Mouse (Mus musculus): ENCODE results near the gene Ikzf2. TPM values are rescaled to one million over a fixed set of nuclear protein-coding genes. Genes with fewer than 3 reads are reported as not detected.

Gene Ikzf2
- polyA plus RNA-seq, 1 experiment from 2014 or later, result 5.4 TPM

DNA sequence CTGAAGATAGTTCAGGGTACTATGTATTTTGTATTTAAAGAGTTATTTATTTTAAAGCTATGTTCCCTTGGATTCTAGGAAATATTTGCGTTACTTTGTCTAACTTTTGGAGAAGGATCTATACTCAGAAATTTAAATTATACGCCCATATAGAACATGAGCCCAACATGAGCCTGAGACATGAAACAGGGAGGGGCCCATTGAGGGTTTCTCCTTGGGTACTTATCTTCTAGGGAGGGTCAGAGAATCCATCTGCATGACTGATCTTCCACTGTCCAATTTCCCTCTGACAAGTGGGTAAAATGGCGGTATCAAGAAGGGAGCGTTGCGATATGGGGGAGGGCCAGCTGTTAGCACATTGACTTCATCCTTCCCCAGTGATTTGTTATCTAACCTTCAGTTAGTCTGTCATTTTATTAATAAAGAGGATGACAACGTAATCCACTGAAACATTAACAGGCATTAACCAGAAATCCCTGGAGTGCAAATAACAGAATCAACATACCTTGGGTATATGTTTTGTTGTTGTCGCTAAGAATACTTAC lies 180.4 kb downstream of the Ikzf2 start:
- Histone ChIP-seq H3K27me3 (no peaks in the 10 kb centered on the region), H3K27ac (replicated peaks) (no peak overlapping the region), H3K9ac (no peak overlapping the region), H3K4me2 (replicated peaks) (no peak overlapping the region), H3K36me3 (no peaks in the 10 kb centered on the region), H3K4me1 (no peaks in the 10 kb centered on the region), H3K4me3 (replicated peaks) (no peak overlapping the region), H3K9me3 (replicated peaks) (no peaks in the 10 kb centered on the region)
- no peak for ATAC-seq (ENCODE audit: insufficient number of reproducible peaks, low FRiP score, low TSS enrichment, low read depth)
- WGBS, result 92% methylated on average over 7 of the region's 7 CpGs

GRCm38 (mm10) chr1:69506011-69506410 lies 181.0 kb downstream of the Ikzf2 start:
- Histone ChIP-seq H3K27me3 (no peaks in the 10 kb centered on the region), H3K4me1 (no peaks in the 10 kb centered on the region), H3K9ac (no peak overlapping the region), H3K4me2 (replicated peaks) (no peak overlapping the region), H3K36me3 (no peaks in the 10 kb centered on the region), H3K4me3 (replicated peaks) (no peak overlapping the region), H3K27ac (replicated peaks) (no peak overlapping the region), H3K9me3 (replicated peaks) (no peaks in the 10 kb centered on the region)
- WGBS, result 89% methylated on average over 6 of the region's 6 CpGs
- no peak for ATAC-seq (ENCODE audit: insufficient number of reproducible peaks, low FRiP score, low TSS enrichment, low read depth)

- H3K27me3 ChIP-seq, result no peaks in the 10 kb centered on the region
- H3K4me2 ChIP-seq (replicated peaks), result no peak overlapping the region
- H3K36me3 ChIP-seq, result no peaks in the 10 kb centered on the region
- H3K9me3 ChIP-seq (replicated peaks), result no peaks in the 10 kb centered on the region
- ATAC-seq (ENCODE audit: insufficient number of reproducible peaks, low FRiP score, low TSS enrichment, low read depth), result no peak
- 74% methylated on average over 3 of the region's 3 CpGs for WGBS
- H3K9ac ChIP-seq, result no peak overlapping the region
- no peak overlapping the region for H3K4me3 ChIP-seq (replicated peaks)
- H3K27ac ChIP-seq (replicated peaks), result no peak overlapping the region
- no peaks in the 10 kb centered on the region for H3K4me1 ChIP-seq
These were observed 186.7 kb downstream of the Ikzf2 start for GRCm38 (mm10) chr1:69500388-69500787.

DNA sequence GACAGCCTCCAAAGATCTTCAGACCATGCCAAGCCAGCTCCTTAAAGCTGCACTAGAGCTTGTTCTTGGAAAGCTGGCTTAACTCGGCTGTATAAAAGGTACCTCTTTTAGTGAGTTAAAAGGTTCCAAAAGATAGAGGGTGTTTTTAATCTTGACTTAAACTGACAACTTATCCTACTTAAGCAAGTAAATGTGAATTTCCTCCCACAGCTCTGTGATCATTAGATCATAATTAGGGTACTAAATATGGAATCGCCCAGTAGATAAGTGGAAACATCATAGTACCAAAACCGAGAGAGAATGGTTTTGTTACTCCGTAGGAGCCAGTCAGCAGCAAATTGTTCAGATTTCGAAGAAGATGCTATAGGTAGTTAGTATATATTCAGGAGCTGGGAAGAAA lies 187.4 kb downstream of the Ikzf2 start:
- no peak overlapping the region for H3K9ac ChIP-seq
- 72% methylated on average over 5 of the region's 5 CpGs for WGBS
- no peak for ATAC-seq (ENCODE audit: insufficient number of reproducible peaks, low FRiP score, low TSS enrichment, low read depth)
- H3K4me3 ChIP-seq (replicated peaks), result no peak overlapping the region
- H3K27ac ChIP-seq (replicated peaks), result no peak overlapping the region
- H3K4me2 ChIP-seq (replicated peaks), result no peak overlapping the region
- H3K36me3 ChIP-seq, result no peaks in the 10 kb centered on the region
- no peaks in the 10 kb centered on the region for H3K27me3 ChIP-seq
- H3K9me3 ChIP-seq (replicated peaks), result no peaks in the 10 kb centered on the region
- no peaks in the 10 kb centered on the region for H3K4me1 ChIP-seq

GRCm38 (mm10) chr1:69498862-69499306 lies 188.2 kb downstream of the Ikzf2 start:
- Histone ChIP-seq H3K9ac (no peak overlapping the region), H3K27ac (replicated peaks) (no peak overlapping the region), H3K4me2 (replicated peaks) (no peak overlapping the region), H3K36me3 (no peaks in the 10 kb centered on the region), H3K27me3 (no peaks in the 10 kb centered on the region), H3K4me3 (replicated peaks) (no peak overlapping the region), H3K4me1 (no peaks in the 10 kb centered on the region), H3K9me3 (replicated peaks) (no peaks in the 10 kb centered on the region)
- 47% methylated on average over 7 of the region's 7 CpGs for WGBS
- no peak for ATAC-seq (ENCODE audit: insufficient number of reproducible peaks, low FRiP score, low TSS enrichment, low read depth)

- H3K9me3 ChIP-seq (replicated peaks), result no peaks in the 10 kb centered on the region
- no peaks in the 10 kb centered on the region for H3K4me1 ChIP-seq
- H3K9ac ChIP-seq, result no peak overlapping the region
- H3K36me3 ChIP-seq, result no peaks in the 10 kb centered on the region
- no peak overlapping the region for H3K4me2 ChIP-seq (replicated peaks)
- WGBS, result 70% methylated on average over 4 of the region's 4 CpGs
- no peaks in the 10 kb centered on the region for H3K27me3 ChIP-seq
- no peak overlapping the region for H3K27ac ChIP-seq (replicated peaks)
- no peak overlapping the region for H3K4me3 ChIP-seq (replicated peaks)
- ATAC-seq (ENCODE audit: insufficient number of reproducible peaks, low FRiP score, low TSS enrichment, low read depth), result no peak
These were observed 191.0 kb downstream of the Ikzf2 start for GRCm38 (mm10) chr1:69496055-69496454.

DNA sequence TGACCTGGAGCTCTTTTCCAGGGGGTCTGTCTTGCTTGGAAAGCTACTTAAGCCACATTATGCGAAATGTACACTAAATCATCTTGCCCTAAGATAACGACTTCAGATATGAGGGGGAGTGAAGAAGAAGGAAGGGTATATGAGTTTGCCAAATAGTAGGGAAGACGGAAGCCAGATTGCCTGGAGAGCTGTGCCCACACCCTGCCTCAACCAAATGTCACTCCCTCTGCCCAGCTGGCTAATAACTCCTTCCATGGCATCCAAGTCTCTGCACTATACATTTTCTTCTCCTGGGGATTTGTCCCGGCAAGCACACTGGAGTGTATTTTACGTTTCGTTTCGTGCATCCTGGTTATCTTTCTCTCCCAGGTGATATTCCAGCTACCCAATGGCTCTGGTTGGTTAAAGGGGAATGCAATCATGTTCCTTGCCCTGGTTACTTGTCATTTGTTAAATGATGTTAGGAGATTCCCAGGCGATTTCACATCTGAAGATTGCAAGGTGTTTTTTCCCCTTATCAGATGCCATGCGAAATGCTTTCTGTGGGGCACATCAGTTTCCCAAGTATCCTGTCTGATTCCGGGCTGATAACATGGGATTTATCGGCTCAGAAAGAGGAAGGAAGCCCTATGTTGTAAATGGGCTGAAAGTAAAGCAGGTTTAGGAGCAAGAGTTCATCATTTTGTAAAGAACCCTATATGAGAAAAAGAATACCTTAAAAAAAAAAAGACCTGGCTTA lies 193.6 kb downstream of the Ikzf2 start:
- Histone ChIP-seq H3K36me3 (no peaks in the 10 kb centered on the region), H3K9me3 (replicated peaks) (no peaks in the 10 kb centered on the region), H3K9ac (no peak overlapping the region), H3K4me2 (replicated peaks) (no peak overlapping the region), H3K27ac (replicated peaks) (no peak overlapping the region), H3K4me1 (no peaks in the 10 kb centered on the region), H3K27me3 (no peaks in the 10 kb centered on the region), H3K4me3 (replicated peaks) (no peak overlapping the region)
- WGBS, result 68% methylated on average over 11 of the region's 11 CpGs
- ATAC-seq (ENCODE audit: insufficient number of reproducible peaks, low FRiP score, low TSS enrichment, low read depth), result no peak

GRCm38 (mm10) chr1:69492013-69492412 lies 195.0 kb downstream of the Ikzf2 start:
- no peaks in the 10 kb centered on the region for H3K9me3 ChIP-seq (replicated peaks)
- no peaks in the 10 kb centered on the region for H3K36me3 ChIP-seq
- no peak overlapping the region for H3K4me2 ChIP-seq (replicated peaks)
- H3K27ac ChIP-seq (replicated peaks), result no peak overlapping the region
- H3K27me3 ChIP-seq, result no peaks in the 10 kb centered on the region
- H3K4me3 ChIP-seq (replicated peaks), result no peak overlapping the region
- no peak overlapping the region for H3K9ac ChIP-seq
- H3K4me1 ChIP-seq, result no peaks in the 10 kb centered on the region
- WGBS, result 70% methylated on average over 4 of the region's 4 CpGs
- no peak for ATAC-seq (ENCODE audit: insufficient number of reproducible peaks, low FRiP score, low TSS enrichment, low read depth)

DNA sequence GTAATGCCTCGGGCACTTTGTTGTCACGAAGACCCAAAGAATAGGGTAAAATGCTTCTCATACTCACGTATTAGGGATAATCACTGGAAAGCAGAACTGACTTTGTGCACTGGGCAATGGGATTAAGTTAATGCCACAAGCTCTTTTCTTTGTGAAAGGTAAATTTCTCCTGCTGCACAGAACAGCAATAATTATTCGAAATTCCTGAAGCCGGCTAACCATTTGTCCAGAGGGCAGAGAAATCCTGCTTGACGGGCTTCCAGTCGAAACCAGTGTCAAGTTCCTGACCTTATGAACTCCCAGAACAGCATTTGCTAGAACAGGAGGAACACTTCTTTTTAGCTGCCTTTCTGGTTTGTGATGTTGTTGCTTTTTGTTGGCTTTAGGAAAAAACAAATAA lies 198.0 kb downstream of the Ikzf2 start:
- Histone ChIP-seq H3K4me2 (replicated peaks) (no peak overlapping the region), H3K4me1 (no peaks in the 10 kb centered on the region), H3K4me3 (replicated peaks) (no peak overlapping the region), H3K36me3 (no peaks in the 10 kb centered on the region), H3K9ac (no peak overlapping the region), H3K9me3 (replicated peaks) (no peaks in the 10 kb centered on the region), H3K27me3 (no peaks in the 10 kb centered on the region), H3K27ac (replicated peaks) (no peak overlapping the region)
- WGBS, result 24% methylated on average over 7 of the region's 7 CpGs
- no peak for ATAC-seq (ENCODE audit: insufficient number of reproducible peaks, low FRiP score, low TSS enrichment, low read depth)

- 42% methylated on average over 6 of the region's 6 CpGs for WGBS
These were observed 198.4 kb downstream of the Ikzf2 start for GRCm38 (mm10) chr1:69488625-69489024.

More at GRCm38 (mm10) chr1:69488625-69489024, 198.4 kb downstream of the Ikzf2 start:
- no peaks in the 10 kb centered on the region for H3K27me3 ChIP-seq
- no peaks in the 10 kb centered on the region for H3K9me3 ChIP-seq (replicated peaks)
- no peaks in the 10 kb centered on the region for H3K36me3 ChIP-seq
- H3K4me3 ChIP-seq (replicated peaks), result no peak overlapping the region
- no peak for ATAC-seq (ENCODE audit: insufficient number of reproducible peaks, low FRiP score, low TSS enrichment, low read depth)
- H3K4me1 ChIP-seq, result no peaks in the 10 kb centered on the region
- no peak overlapping the region for H3K9ac ChIP-seq
- no peak overlapping the region for H3K27ac ChIP-seq (replicated peaks)
- H3K4me2 ChIP-seq (replicated peaks), result no peak overlapping the region

All from embryonic facial prominence, embryonic 15.5 days (tissue).